Mouse (Mus musculus) brain, embryonic 18.5 days (tissue): ENCODE results near the gene Sh3bgrl2.

Experiments
- DNase-seq: peaks from one replicate; pipeline ENCODE4 v3.0.0-alpha.2; 2012; ENCODE audit warnings: low read depth, low spot score

The Sh3bgrl2 gene

GRCm38 (mm10) chr9:83560670-83561069 is 12.5 kb downstream of the Sh3bgrl2 start:
- no peak for DNase-seq

DNA sequence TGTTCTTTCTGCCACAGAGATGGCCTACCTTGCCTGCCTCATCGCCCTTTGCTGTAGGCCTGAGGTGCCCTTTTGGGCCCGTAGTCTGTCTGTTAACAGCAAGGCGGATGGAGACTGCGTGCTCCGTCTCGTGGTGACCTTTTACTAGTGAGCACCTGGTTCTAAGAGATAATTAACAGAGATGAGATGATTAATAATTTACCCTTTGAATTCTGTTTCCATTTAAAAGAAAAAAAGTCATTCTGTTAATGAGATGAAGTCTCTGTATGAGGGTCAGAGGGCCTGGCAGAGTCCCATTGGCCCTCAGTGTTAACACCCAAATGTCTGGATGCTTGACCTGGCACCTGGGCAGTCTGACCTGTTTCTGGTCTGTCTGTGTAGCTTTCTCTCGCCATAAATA is 14.8 kb downstream of the Sh3bgrl2 start:
- no peak for DNase-seq

- no peak for DNase-seq
Measured at GRCm38 (mm10) chr9:83563808-83564549, 15.9 kb downstream of the Sh3bgrl2 start.

- peak; percentile 40 for DNase-seq
Measured at GRCm38 (mm10) chr9:83564934-83565652, 17.0 kb downstream of the Sh3bgrl2 start.

- DNase-seq, result no peak
Measured at GRCm38 (mm10) chr9:83566141-83566540, 18.0 kb downstream of the Sh3bgrl2 start.

DNA sequence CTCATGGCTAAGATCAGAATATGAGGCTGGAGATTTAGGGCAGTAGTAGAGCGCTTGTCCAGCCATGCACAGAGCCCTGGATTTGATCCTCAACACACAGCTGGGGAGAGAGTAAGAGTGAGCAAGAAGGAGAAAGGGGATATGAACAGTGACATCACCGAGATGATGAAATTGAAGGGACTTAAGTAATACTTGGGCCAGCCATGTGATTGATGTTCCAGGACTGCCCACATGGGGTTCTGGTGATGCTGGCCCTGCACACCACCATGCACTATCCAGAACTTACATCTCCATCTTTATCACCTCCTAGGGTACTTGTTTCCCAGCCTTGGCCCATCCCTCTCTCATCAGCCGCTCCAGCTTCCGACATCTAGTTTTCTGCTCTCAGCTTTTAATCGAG is 20.0 kb downstream of the Sh3bgrl2 start:
- DNase-seq, result no peak

- DNase-seq, result no peak
Measured at GRCm38 (mm10) chr9:83568937-83569336, 20.8 kb downstream of the Sh3bgrl2 start.

DNA sequence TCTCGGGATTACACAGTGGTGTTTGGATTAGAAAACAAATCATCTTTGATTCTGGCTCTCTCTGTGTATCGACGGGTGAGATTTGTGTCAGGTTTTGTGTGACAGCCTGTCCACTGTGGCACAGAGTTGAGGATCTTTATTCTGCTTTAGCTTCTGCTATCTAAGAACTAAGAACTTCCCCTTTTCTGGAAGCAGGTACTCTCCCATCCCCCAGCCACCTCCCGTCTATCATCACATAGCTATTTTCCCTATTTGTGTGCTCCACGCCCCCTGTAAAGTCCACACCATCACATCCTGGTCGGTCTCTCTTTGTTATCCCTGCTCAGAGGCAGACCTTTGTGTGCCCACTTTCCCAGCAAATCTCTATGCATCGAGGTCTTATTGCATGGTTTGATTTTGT is 21.8 kb downstream of the Sh3bgrl2 start:
- DNase-seq, result no peak

DNA sequence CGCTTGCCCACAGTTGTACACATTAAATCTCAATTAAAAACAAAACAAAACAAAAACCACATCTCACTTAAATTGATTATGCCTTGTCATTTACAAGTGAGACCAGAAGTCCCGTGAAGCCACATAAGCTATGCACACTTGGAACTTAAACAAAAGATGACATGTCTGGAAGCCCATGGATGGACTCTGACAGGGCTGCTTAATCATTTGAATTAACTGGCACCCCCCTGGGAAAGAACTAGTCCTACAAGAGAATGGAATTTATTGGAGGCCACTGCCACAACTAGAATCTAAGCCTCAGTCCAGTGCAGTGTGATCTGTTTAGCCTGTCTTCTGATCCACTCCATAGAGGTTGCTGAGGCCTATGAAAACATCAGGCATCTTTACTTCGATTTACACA is 23.2 kb downstream of the Sh3bgrl2 start:
- DNase-seq, result no peak

DNA sequence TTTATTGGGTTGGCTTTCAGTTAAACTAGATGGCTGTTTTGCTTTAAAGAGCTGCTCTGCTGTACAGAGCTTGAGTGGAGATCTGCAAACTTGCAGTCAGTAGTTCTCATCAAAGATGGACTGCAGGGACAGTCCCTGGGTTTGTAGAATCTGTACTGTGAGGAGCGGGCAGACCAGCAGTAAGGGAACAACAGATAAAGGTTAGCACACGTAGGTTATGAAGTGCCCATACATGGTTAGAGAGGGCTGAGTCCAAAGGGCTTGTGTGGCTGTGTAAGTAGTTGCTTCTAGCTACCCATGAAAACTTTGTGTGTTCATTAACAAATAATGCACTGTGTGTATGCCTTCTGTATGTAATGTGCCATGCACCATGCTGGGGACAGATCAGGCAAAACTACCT is 24.2 kb downstream of the Sh3bgrl2 start:
- DNase-seq, result no peak

DNA sequence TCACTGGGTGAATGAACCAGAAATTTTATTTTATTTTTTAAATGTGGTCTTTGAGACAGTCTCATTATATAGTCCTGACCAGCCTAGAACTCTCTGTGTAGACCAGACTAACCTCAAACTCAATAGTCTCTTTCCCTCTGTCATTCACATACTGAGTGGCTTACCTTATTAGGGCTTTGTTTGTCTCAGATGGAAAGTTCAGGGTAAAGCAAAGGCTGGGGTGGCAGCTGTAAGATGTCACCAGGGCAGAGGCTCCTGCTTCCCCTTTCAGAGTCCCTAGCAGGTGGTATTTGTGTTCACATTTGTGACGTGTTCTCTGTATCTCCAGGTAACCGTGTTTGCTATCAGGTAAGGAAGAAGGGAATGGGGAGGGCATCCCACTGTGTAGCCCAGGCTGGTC is 24.7 kb downstream of the Sh3bgrl2 start:
- no peak for DNase-seq

GRCm38 (mm10) chr9:83573588-83573987 is 25.5 kb downstream of the Sh3bgrl2 start:
- DNase-seq, result no peak

DNA sequence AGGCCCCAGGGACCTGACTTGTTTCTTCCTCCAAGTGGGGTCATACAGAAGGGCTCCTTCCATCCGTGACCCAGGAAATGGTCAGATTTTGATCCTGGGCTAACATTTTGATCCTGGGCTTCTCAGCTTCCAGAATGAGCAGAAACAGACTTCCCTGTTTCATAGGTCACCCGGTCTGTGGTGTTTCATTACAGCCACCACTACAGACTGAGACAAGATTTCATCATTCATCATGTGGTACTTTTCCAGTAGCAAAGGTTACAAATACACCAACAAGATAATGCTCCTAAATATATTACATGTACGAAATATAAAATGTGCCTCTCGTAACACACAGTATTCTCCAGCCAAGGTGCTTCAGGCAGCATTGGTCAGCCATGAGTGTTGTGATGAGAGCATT is 27.3 kb downstream of the Sh3bgrl2 start:
- no peak for DNase-seq

DNA sequence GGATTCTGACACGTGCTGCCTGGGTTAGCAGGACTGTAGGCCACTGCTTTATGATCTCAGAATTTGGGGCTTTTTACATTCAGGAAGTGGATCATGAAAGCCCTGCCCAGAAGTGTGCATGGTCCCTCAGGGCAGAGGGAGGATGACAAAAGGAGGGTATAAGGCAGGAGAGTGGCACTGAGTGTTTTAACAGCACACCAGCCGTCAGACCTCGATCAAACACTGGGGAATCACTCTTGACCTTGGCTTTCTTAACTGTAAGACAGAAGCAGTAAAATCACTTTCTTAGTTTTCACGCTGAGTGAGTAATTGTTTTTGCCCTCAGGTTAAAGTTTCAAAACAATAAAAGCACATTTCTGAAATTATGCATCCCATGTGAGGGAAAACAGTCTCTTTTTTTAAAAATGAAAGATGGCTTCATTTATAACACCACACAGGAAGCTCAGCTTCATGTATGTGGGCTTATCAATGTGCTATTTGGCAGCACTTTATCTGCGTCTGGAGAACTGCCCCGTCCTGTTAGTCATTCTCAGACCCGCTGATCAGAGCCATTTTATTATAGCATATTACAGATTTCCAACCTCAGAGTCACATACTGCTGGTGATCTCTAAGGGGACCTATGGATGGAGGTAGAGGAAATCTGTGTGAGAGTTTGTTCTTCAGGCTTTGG is 28.0 kb downstream of the Sh3bgrl2 start:
- DNase-seq, result no peak

DNA sequence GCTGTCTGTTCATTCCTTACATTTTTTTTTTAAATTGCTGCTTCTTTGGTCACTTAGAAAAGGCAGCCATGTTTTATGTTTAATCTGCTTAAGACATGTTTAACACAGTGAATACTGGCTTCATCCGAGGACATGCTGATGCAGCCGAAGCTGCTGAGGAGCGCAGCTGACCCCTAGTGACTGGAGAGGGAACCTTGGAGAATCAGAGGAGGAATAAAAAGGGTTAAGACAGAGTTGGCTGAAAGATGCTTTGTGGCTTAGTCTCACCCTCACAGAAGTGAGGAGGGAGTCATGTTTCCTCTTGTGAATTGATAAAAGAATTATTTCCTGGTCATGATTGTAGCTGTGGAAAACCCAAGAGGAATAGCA is 28.5 kb downstream of the Sh3bgrl2 start:
- DNase-seq, result peak; percentile 36

- no peak for DNase-seq
Measured at GRCm38 (mm10) chr9:83577260-83577659, 29.1 kb downstream of the Sh3bgrl2 start.

DNA sequence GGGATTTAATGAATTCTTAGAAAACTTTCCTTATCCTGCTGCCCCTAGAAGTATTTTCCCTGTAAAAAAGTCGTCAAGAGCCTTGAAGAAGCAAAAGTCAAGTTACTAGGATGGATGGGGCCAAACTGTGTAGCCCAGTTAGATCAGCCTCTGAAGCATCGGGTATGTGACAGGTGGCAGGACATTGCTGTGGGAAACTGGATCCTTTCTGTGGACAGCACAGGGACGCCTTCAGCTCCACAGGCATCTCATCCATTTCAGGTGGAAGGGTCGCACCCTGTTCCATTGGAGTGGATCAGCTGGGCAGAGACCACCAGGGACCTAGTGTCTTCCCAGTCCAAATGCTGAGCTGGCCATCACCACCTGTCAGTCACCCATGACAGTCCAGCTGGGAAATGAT is 30.9 kb downstream of the Sh3bgrl2 start:
- DNase-seq, result no peak

- no peak for DNase-seq
Measured at GRCm38 (mm10) chr9:83582748-83583147, 34.6 kb downstream of the Sh3bgrl2 start.

DNA sequence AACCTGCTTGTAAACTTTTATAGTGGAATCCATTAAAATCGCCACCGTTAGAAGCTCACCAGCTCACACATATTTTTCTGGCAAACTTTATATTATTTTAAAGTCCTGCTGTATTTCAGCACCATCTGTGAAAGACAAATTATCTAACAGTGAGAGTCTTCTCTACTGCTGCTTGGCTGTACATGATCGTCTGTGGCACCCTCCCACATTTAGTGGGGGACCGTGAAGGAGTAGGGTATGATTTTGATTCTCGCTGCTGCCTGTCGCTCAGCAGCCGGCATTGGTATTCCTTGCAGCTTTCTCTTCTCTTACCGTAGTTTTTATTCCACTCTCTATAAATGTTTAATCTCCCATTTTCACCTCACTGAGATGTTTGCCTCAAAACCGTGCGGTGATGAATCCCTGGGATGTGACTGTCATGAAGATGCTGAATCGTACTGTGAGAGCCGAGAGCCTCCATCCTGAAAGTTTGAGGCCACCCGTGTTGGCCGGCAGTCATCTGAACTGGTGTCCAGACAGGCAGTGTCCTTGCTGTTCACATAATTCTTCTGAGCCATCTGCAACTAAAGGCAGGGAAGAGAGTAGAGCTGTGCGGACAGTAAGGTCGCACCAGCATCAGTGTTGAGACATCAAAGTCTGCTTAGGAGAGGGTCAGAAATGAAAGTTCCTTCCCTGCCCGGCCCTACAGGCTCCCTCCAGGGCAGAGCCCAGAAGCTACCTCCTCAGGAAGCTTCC is 38.4 kb downstream of the Sh3bgrl2 start:
- DNase-seq, result no peak

DNA sequence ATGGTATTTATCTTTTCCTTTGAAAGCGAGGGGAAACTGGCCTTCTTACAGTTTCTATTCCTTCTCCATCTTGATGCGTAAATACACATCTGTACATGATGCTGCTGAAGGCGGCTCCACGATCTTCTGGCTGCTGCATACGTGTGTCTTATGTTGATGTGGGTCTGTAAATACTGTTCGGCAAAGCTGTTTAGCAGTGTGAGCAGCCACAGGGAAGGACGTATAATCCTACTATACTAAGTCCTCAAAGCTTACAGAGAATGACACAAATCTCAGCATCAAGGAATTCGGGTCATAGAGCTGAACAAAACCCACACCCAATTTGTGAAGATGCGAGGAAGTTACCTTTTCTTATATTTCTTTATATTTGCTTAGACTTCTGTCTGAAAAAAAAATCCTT is 39.0 kb downstream of the Sh3bgrl2 start:
- no peak for DNase-seq

GRCm38 (mm10) chr9:83589063-83589462 is 40.9 kb downstream of the Sh3bgrl2 start:
- DNase-seq, result no peak
